Mouse (Mus musculus): ENCODE measurements at regions not wholly inside any gene's neighbourhood (a gene's known extent, or its start where the extent isn't known, plus 50 kb on each side); places are given as distances from the start of the nearest gene placed in this dataset.

GRCm38 (mm10) chr15:97577196-97577595 is 128.4 kb downstream of the Rpap3 start:
- no peak for DNase-seq (ENCODE audit: low read depth)

DNA sequence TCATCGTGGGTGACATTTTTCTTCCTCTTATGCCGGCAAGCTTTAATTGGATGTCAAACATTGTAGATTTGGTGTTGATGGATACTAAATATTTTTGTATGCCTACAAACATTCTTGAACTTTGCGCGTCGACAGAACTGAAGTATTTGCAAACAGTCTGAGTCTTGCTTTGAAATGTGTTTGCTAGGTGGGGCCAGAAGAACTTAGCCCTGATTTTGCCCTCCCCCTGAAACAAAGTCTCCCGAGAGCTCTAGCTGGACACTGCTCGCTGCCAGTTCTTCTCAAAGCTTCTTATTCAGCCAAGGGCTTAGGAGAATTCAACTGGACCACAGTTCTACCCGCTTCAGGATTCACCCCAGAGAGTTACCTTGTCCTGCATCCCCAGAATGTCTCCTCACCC is 133.0 kb downstream of the Rpap3 start:
- DNase-seq (ENCODE audit: low read depth): no peak

DNA sequence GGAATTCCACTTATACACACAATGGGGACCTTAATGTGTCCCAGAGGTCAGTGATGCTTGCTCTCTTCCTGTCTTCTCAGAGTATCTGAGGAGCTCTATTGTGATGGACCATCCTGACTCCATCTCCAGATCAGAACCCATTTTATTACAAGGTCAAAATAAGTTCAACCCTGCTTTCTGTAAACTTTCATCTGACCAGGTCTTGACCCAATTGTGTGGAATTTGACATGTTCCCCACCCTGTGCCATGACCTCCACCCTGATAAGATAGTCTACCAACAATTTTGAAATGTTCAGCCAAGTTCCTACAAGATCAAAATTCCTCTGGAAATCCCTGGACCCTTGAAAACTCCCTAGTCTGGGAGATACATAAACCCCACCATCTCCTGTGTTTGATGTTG is 133.7 kb downstream of the Rpap3 start:
- DNase-seq (ENCODE audit: low read depth): no peak

DNA sequence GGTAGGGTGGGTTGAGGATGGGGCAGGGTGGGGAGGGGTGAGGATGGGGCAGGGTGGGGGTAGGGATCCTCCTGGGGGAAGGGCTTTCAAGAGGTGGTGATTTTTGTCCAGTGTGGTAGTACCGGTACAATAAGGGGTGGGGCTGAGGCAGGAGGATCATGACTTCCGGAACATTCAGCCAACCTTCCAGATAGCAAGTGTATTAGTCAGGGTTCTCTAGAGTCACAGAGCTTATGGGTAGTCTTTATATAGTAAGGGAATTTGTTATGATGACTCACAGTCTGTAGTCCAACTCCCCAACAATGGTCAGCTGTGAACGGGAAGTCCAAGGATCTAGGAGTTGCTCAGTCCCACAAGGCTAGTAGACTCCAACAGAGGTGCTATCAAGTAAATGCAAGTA is 145.5 kb downstream of the Rpap3 start:
- no peak for DNase-seq (ENCODE audit: low read depth)

DNA sequence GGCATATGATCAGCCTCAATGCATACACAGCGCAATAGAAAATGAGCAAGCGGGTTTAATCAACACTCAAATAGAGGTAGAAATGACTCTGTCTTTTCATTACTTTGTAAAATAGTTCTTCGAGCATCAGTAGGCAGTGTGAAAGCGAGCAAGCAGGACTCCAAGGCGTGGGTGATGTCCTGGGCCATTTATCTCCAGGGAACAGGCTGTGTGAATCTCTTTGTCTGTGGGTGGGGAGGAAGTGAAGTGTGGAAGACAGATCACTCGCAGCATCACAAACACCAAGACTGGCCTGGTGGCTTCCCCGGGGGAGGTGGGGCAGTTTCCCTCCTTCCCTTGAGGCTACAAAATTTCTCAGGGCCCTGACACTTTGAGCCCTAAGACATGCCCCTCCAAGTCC is 146.9 kb downstream of the Rpap3 start:
- DNase-seq (ENCODE audit: low read depth): no peak

GRCm38 (mm10) chr15:97548354-97548753 is 157.3 kb downstream of the Rpap3 start:
- DNase-seq (ENCODE audit: low read depth): no peak

- no peak for DNase-seq (ENCODE audit: low read depth)
Measured at GRCm38 (mm10) chr15:97545034-97545433, 160.6 kb downstream of the Rpap3 start.

DNA sequence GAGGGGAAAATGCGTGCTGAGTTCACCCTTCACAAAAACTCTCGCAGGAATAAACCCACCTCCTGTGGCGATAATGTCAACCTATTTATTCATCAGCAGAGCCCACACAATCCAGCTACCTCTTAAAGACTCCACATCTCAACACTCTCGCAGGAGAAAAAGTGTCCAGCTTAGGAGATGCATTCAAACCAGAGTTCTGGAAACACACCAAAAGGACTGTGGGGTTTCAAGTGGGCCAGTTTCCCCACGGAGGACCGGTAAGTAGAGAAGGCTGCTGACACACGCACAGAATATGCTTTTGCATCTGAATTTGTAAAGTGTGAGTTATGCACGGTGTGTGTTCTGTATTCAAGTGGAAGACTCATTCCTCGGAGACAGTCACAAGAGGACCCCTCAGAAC is 164.0 kb downstream of the Rpap3 start:
- DNase-seq (ENCODE audit: low read depth): no peak

DNA sequence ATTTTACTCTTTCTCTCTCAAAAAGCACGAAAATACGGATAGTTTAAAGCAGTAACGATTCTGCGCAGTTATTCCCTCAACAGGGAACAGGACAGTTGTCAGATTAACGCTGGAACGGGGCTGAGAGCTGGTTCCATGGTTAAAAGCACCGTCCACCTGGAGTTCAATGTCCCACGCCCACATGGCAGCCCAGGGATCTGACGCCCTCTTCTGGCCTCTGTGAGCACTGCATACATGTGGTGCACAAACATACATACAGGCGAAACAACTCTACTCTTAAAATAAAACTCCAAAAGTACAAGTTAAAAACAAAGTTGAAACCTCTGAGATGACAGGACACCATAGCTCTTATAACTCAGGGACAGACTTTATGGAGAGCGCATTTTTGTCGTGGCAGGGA is 169.5 kb downstream of the Rpap3 start:
- no peak for DNase-seq (ENCODE audit: low read depth)

DNA sequence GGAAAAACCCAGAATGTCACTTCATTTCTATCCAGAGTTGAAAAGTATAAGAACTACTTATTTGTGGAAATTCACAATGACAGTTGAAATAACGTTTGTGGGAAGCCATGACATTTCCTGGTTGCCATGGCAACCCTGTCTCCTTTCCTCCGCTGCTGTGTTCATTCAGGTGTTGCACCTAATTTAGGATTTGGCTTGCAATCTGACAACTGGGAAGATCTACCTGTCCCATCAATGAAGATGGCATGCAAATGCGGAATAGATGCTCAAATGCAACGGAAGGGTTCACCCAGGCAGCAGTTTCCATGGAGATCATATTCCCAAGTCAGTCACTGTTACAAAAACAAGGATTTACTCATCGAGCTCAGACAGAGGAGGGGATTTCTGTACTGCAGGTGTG is 170.7 kb downstream of the Rpap3 start:
- no peak for DNase-seq (ENCODE audit: low read depth)

DNA sequence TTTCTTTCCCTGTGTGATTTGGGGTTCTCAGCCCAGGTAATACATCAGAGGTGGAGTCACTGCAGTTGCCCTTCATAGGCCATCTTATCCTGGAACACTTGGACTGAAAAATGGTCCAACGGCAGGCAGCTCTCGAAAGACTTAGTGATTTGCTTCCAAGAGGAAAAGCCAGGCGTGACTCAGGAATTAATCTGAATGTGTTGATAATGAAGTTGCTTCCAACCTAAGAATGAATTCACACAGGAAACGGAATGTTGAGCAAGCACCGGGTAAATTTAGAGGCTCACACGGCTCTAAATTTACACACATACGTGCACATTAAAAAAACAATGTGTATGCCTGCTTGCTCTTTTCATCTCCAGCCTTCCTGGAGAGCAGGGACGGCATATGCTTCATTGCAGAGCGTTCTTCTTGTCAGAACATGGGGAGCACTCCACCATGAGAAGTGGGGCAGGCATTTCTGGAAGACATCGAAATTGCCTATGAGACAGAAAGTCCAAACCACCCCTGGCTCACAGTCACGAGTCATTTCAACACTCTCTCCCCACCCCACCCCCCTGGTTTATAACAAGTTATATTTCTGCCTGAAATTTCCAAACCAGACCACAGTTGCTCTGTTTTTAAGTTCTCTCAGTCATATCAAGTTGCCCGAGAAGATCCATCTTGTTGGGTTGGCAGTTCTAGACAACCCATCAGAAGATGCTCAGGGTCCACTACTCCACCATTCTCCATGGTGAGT is 171.9 kb downstream of the Rpap3 start:
- DNase-seq (ENCODE audit: low read depth): no peak

GRCm38 (mm10) chr15:97532346-97532910 is 173.2 kb downstream of the Rpap3 start:
- DNase-seq (ENCODE audit: low read depth): no peak

- no peak for DNase-seq (ENCODE audit: low read depth)
Measured at GRCm38 (mm10) chr15:97528291-97529050, 177.2 kb downstream of the Rpap3 start.

GRCm38 (mm10) chr15:97520395-97520794 is 185.2 kb downstream of the Rpap3 start:
- DNase-seq (ENCODE audit: low read depth): peak; percentile 66

GRCm38 (mm10) chr15:97519919-97520345 is 185.7 kb downstream of the Rpap3 start:
- peak; percentile 79 for DNase-seq (ENCODE audit: low read depth)

DNA sequence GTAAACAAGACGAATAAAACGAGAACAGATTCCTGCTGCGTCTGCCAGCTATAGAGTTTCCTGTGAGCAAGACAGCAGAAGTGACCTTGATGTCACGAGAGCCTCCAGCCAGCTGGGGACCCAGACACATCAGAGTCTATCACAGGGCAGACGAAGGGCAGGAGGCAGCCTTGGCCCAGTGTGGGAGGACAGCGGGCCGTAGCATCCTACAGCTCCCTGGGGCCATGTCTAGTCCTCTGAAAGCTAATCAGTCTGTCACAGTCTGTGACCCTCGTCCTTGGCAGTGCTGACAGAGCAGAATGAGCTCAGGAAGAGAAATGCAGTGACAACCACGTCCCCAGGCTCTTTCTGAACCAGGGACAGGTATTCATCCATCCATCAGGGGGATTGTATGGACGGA is 187.7 kb downstream of the Rpap3 start:
- DNase-seq (ENCODE audit: low read depth): no peak

- DNase-seq (ENCODE audit: low read depth): no peak
Measured at GRCm38 (mm10) chr15:97517188-97517587, 188.4 kb downstream of the Rpap3 start.

DNA sequence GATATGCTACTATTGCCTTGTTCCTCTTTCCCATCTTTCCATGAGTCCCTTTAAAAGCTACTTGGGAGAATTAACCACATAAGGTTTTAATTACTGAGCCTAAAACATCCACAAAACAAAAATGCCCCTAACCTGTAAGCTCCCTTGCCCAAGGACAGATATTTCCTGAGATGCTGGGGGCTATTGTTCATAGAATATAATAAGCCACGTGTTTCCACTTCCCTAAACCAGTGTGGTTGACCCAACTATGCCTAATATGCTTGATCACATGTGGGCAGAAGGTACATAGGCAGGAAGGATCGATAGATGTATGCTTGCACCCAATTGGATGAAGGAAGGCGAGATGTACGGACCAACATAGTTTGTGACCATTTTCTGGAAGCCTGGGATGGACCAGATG is 189.9 kb downstream of the Rpap3 start:
- DNase-seq (ENCODE audit: low read depth): no peak

- DNase-seq (ENCODE audit: low read depth): no peak
Measured at GRCm38 (mm10) chr15:97507656-97508306, 197.8 kb downstream of the Rpap3 start.

DNA sequence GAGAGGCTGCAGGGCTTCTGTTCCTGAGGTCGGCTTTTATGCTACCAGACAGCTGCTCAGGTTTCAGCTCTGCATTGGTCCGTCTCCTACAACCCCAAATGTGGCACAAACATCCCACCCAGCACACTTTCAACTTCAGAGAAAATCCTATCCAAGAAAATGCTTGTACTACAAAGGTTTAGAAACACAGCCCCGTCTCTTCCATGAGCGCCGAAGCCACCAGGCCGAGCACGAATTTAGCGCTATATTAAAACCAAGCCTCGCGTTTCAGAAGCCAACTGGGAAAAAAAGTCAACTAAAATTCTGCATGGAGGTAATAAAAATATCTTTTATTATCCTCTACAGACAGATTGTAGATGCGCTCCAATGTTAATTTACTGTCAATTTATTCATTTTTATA is 198.4 kb downstream of the Rpap3 start:
- no peak for DNase-seq (ENCODE audit: low read depth)

GRCm38 (mm10) chr15:97505715-97506114 is 199.9 kb downstream of the Rpap3 start:
- DNase-seq (ENCODE audit: low read depth): no peak

GRCm38 (mm10) chr15:97504325-97504724 is 201.3 kb downstream of the Rpap3 start:
- DNase-seq (ENCODE audit: low read depth): peak; percentile 47

DNA sequence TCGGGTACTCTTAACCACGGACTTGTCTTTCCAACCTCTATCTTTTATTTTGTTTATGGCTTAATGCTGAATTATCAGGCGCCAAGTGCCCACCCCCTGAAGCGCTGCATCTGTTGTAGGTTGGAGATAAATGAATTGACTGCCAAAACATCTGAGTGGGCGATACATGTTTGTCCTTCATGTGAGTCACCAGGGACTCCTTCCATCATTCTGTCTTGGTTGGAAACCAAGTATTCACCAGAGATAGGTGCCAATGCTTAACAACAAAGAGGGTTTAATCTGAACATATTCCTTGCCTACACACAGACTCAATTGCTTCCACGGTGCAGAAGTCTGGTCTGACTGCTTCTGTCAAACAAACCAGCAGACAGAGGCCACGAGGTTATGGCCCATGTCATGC is 203.6 kb downstream of the Rpap3 start:
- no peak for DNase-seq (ENCODE audit: low read depth)
